Mouse (Mus musculus) midbrain, embryonic 14.5 days (tissue): ENCODE data around the gene Rgma. TPM values are rescaled to one million over a fixed set of nuclear protein-coding genes. Genes with fewer than 3 reads are reported as not detected.
A peak's percentile ranks its signal among the peaks of the same experiment; 100 is the strongest.

Source experiments
- ATAC-seq: fragments of 200-750 bp; cut with Nextera tagmentation; 2 replicates; pipeline ENCODE4 v1.8.0; 2017; ENCODE audit warnings: moderate number of reproducible peaks, moderate library complexity; ENCODE audit not compliant: low FRiP score, low TSS enrichment
- DNase-seq: peaks from one replicate; pipeline ENCODE4 v3.0.0-alpha.2; 2015
- H3K27ac ChIP-seq: fragments of 300-500 bp; sonication (generic); replicated peaks from 2 replicates; pipeline ENCODE4 v1.5.1; 2014; ENCODE audit warnings: mild to moderate bottlenecking, low read depth, low read length, moderate library complexity
- H3K27me3 ChIP-seq: fragments of 300-500 bp; sonication (generic); 2 replicates; pipeline ENCODE4 v1.6.1; 2014; ENCODE audit warnings: low read length, control low read depth, mixed read lengths; ENCODE audit not compliant: control insufficient read depth, insufficient read depth
- H3K36me3 ChIP-seq: fragments of 300-500 bp; sonication (generic); 2 replicates; pipeline ENCODE4 v1.6.1; 2014; ENCODE audit warnings: low read length, control low read depth; ENCODE audit not compliant: control insufficient read depth, insufficient read depth
- H3K4me1 ChIP-seq: fragments of 300-500 bp; sonication (generic); 2 replicates; pipeline ENCODE4 v1.6.1; 2014; ENCODE audit warnings: mild to moderate bottlenecking, antibody characterized with exemption, low read length, control low read depth; ENCODE audit not compliant: control insufficient read depth, insufficient read depth
- H3K4me2 ChIP-seq: fragments of 300-500 bp; sonication (generic); 2 replicates; pipeline ENCODE4 v1.6.1; 2014; ENCODE audit warnings: mild to moderate bottlenecking, low read length, moderate library complexity
- H3K4me3 ChIP-seq: fragments of 300-500 bp; sonication (generic); replicated peaks from 2 replicates; pipeline ENCODE4 v1.5.1; 2014; ENCODE audit warnings: low read depth, low read length
- H3K9ac ChIP-seq: fragments of 300-500 bp; sonication (generic); replicated peaks from 2 replicates; pipeline ENCODE4 v1.6.1; 2014; ENCODE audit warnings: mild to moderate bottlenecking, low read length, moderate library complexity
- H3K9me3 ChIP-seq: fragments of 300-500 bp; sonication (generic); 2 replicates; pipeline ENCODE4 v1.6.1; 2016; ENCODE audit warnings: low read length, control low read depth, mixed read lengths; ENCODE audit not compliant: control insufficient read depth
- WGBS: fragments of 180-500 bp; shearing (Covaris S2); extraction: QIAGEN DNeasy Blood & Tissue Kit; methylation state at CpG from one replicate; pipeline ENCODE4 v1.1.7; 2014; 5-methylcytosine and 5-hydroxymethylcytosine counted together
- polyA plus RNA-seq: library from polyadenylated mRNA; unstranded; fragments of >200 nt; fragmentation: Nextera tagmentation; extraction: Ambion mirVana; gene quantifications from 2 replicates; pipeline ENCODE4 v1.2.1, GENCODE M21; 2014

Rgma gene
- polyA plus RNA-seq, 1 experiment from 2014 or later = 59.4 TPM

DNA sequence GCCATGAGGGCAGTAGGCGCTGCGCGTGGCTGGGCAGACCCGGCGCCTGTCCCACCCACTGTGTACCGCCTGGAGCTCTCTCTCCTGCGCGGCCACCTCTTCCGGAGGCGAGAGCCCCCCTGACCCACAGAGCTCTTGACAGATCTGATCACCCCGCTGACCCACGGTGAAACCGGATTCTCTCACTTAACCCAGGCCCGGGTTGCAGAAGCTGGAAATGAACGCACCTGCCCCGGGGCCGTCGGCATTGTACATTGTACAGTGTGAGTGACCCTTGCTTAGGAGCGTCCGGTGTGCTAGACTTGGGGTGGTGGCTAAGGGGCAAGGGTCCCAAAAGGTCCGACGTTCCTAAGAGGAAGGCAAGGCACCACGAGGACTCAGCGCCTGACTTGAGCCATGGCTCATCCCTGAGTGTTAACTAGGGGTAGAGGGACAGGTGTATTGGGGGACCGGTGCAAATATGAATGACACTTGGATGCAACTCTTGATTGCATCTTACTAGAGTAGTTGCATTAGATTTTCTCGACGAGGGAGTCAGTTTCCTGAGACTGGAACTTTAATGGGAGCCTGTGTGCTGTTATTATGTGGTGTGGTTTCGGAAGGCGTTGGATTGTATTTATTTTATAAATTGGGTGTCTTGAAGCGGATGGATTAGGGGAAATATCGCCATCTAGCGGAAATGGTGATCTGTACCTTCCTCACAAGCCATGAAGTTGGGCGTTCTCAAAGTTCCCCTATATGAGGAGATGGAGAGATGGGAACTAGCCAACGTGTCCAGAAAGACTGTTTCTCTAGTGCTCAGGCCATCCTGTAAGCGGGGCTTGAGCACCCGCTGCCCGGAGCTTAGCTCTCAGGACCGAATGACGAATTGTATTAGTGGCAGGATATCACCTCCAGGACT lies 1.0 kb downstream of the Rgma start:
- no peaks in the 10 kb centered on the region for H3K36me3 ChIP-seq
- H3K9me3 ChIP-seq = no peaks in the 10 kb centered on the region
- H3K4me1 ChIP-seq = peaks cover 63% of the 10 kb centered on the region
- peak; percentile 96 for DNase-seq
- WGBS = under 1% methylated on average over 39 of the region's 39 CpGs
- 0 out of 2 replicates have a peak, but pooled peaks have one; percentile 22 for ATAC-seq
- no peaks in the 10 kb centered on the region for H3K27me3 ChIP-seq
- peak overlapping the region; percentile 98 for H3K27ac ChIP-seq
- H3K4me2 ChIP-seq = peak overlapping the region; percentile 80
- H3K9ac ChIP-seq = peak overlapping the region; percentile 95
- H3K4me3 ChIP-seq = peak overlapping the region; percentile 90

DNA sequence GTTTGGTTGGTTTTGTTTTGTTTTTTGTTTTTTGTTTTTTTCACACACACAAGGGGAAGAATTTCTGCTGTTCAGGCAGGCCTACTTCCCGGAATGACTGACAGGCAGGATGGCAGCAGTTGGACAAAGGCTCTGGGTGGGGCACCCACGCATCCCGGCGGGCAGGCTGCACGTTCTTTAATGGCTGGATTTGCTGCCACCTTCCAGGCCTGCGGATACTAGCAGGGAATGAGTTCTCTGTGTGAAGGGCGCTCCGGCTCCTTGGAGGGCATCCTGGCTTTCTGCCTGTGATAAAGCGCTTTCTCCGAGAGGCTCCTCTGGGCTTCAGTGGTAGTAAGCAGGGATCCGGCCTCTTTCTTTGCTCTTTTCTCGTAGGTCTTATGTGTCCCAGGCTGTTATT lies 2.0 kb downstream of the Rgma start:
- Histone ChIP-seq H3K9ac (peak overlapping the region; percentile 95), H3K4me3 (peak overlapping the region; percentile 90), H3K27ac (peak overlapping the region; percentile 98), H3K9me3 (no peaks in the 10 kb centered on the region), H3K36me3 (no peaks in the 10 kb centered on the region), H3K27me3 (no peaks in the 10 kb centered on the region), H3K4me1 (peaks cover 61% of the 10 kb centered on the region), H3K4me2 (peak overlapping the region; percentile 80)
- ATAC-seq (no peak), DNase-seq (peak; percentile 78)
- WGBS = 4% methylated on average over 12 of the region's 12 CpGs

GRCm38 (mm10) chr7:73378034-73378433 lies 2.7 kb downstream of the Rgma start:
- DNase-seq (peak; percentile 69), ATAC-seq (no peak)
- Histone ChIP-seq H3K27ac (peak overlapping the region; percentile 98), H3K27me3 (no peaks in the 10 kb centered on the region), H3K9ac (peak overlapping the region; percentile 95), H3K4me2 (peak overlapping the region; percentile 80), H3K4me1 (peaks cover 61% of the 10 kb centered on the region), H3K9me3 (no peaks in the 10 kb centered on the region), H3K4me3 (peak overlapping the region; percentile 90), H3K36me3 (no peaks in the 10 kb centered on the region)
- 28% methylated on average over 6 of the region's 6 CpGs for WGBS

GRCm38 (mm10) chr7:73382843-73383242 lies 7.5 kb downstream of the Rgma start:
- Histone ChIP-seq H3K9ac (no peak overlapping the region), H3K4me1 (peaks cover 67% of the 10 kb centered on the region), H3K4me3 (no peak overlapping the region), H3K36me3 (no peaks in the 10 kb centered on the region), H3K27me3 (no peaks in the 10 kb centered on the region), H3K27ac (no peak overlapping the region), H3K4me2 (peak overlapping the region; percentile 80; the same call in 1 of the 2 replicates), H3K9me3 (no peaks in the 10 kb centered on the region)
- WGBS = 73% methylated on average over 7 of the region's 7 CpGs
- no peak for DNase-seq
- ATAC-seq = no peak

- Histone ChIP-seq H3K4me2 (peak overlapping the region; percentile 94; the same call in 1 of the 2 replicates), H3K27me3 (no peaks in the 10 kb centered on the region), H3K4me3 (no peak overlapping the region), H3K36me3 (peaks cover 2% of the 10 kb centered on the region; the same call in 1 of the 2 replicates), H3K4me1 (peaks cover 73% of the 10 kb centered on the region), H3K9me3 (no peaks in the 10 kb centered on the region), H3K9ac (no peak overlapping the region), H3K27ac (no peak overlapping the region)
- no peak for DNase-seq
- ATAC-seq = no peak
- 69% methylated on average over 2 of the region's 2 CpGs for WGBS
Measured at GRCm38 (mm10) chr7:73388866-73389265, 13.6 kb downstream of the Rgma start.

- Histone ChIP-seq H3K27ac (peak overlapping the region; percentile 89), H3K9me3 (no peaks in the 10 kb centered on the region), H3K36me3 (peaks cover 2% of the 10 kb centered on the region; the same call in 1 of the 2 replicates), H3K4me3 (0 out of 2 replicates have a peak overlapping the region, but pooled peaks have one; percentile 4), H3K4me2 (peak overlapping the region; percentile 94), H3K4me1 (peaks cover 76% of the 10 kb centered on the region), H3K27me3 (no peaks in the 10 kb centered on the region), H3K9ac (0 out of 2 replicates have a peak overlapping the region, but pooled peaks have one; percentile 29)
- no peak for ATAC-seq
- 3% methylated on average over 9 of the region's 9 CpGs for WGBS
- DNase-seq = no peak
Measured at GRCm38 (mm10) chr7:73389419-73389818, 14.1 kb downstream of the Rgma start.

DNA sequence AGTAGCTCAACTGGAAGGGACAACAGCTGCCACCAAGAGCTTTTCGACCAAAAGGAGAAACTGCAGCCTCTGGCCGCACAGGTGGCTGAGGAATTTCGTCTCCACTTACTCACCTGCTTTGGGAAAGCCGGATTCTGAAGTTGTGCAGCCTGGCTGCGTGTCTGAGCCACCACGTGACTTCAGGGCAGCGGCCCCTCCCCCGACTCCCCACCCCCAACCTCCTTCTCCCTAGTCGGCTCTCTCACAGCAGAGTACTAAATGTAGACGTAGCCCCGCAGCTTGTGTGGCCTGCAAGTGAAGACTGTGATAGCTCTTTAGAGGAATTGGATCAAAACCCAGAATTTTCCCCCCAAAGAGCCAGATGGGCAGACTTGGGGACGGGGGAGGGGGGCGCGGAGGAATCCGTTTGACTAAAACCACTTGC lies 14.6 kb downstream of the Rgma start:
- ATAC-seq (peak; percentile 38; the same call in 1 of the 2 replicates), DNase-seq (peak; percentile 68)
- H3K4me1 ChIP-seq = peaks cover 76% of the 10 kb centered on the region
- no peaks in the 10 kb centered on the region for H3K9me3 ChIP-seq
- peaks cover 2% of the 10 kb centered on the region; the same call in 1 of the 2 replicates for H3K36me3 ChIP-seq
- peak overlapping the region; percentile 88; the same call in 1 of the 2 replicates for H3K9ac ChIP-seq
- H3K4me3 ChIP-seq = peak overlapping the region; percentile 64
- peak overlapping the region; percentile 89 for H3K27ac ChIP-seq
- 1% methylated on average over 15 of the region's 15 CpGs for WGBS
- peak overlapping the region; percentile 94 for H3K4me2 ChIP-seq
- H3K27me3 ChIP-seq = no peaks in the 10 kb centered on the region

- peak; percentile 34 for ATAC-seq
- WGBS = 2% methylated on average over 18 of the region's 18 CpGs
- Histone ChIP-seq H3K9ac (peak overlapping the region; percentile 88), H3K4me1 (peaks cover 70% of the 10 kb centered on the region), H3K9me3 (no peaks in the 10 kb centered on the region), H3K36me3 (peaks cover 2% of the 10 kb centered on the region; the same call in 1 of the 2 replicates), H3K27ac (peak overlapping the region; percentile 89), H3K27me3 (no peaks in the 10 kb centered on the region), H3K4me2 (peak overlapping the region; percentile 94), H3K4me3 (peak overlapping the region; percentile 64)
- DNase-seq = peak; percentile 69
Measured at GRCm38 (mm10) chr7:73390426-73391001, 15.2 kb downstream of the Rgma start.
